Mouse (Mus musculus) neural tube, embryonic 13.5 days (tissue): ENCODE measurements at regions not wholly inside any gene's neighbourhood (a gene's known extent, or its start where the extent isn't known, plus 50 kb on each side); places are given as distances from the start of the nearest gene placed in this dataset.
A peak's percentile ranks its signal among the peaks of the same experiment; 100 is the strongest.

ENCODE experiments used
- ATAC-seq: fragments of 200-750 bp; cut with Nextera tagmentation; 2 replicates; pipeline ENCODE4 v1.8.0; 2017; ENCODE audit warnings: low read depth, mild to moderate bottlenecking, moderate TSS enrichment, moderate library complexity
- H3K27ac ChIP-seq: fragments of 300-500 bp; sonication (generic); replicated peaks from 2 replicates; pipeline ENCODE4 v1.5.1; 2015; ENCODE audit warnings: moderate library complexity, mild to moderate bottlenecking, inconsistent platforms
- H3K27me3 ChIP-seq: fragments of 300-500 bp; sonication (generic); 2 replicates; pipeline ENCODE4 v1.6.1; 2015; ENCODE audit warnings: mild to moderate bottlenecking, inconsistent platforms
- H3K36me3 ChIP-seq: fragments of 300-500 bp; sonication (generic); 2 replicates; pipeline ENCODE4 v1.6.1; 2015; ENCODE audit warnings: mild to moderate bottlenecking, inconsistent platforms
- H3K4me1 ChIP-seq: fragments of 300-500 bp; sonication (generic); replicated peaks from 2 replicates; pipeline ENCODE4 v1.6.1; 2015; ENCODE audit warnings: inconsistent platforms
- H3K4me2 ChIP-seq: fragments of 300-500 bp; sonication (generic); 2 replicates; pipeline ENCODE4 v1.6.1; 2015; ENCODE audit warnings: inconsistent platforms, mild to moderate bottlenecking, moderate library complexity
- H3K4me3 ChIP-seq: fragments of 300-500 bp; sonication (generic); 2 replicates; pipeline ENCODE4 v1.5.1; 2015; ENCODE audit warnings: mild to moderate bottlenecking, inconsistent platforms
- H3K9ac ChIP-seq: fragments of 300-500 bp; sonication (generic); 2 replicates; pipeline ENCODE4 v1.6.1; 2015; ENCODE audit warnings: moderate library complexity, mild to moderate bottlenecking, inconsistent platforms
- H3K9me3 ChIP-seq: fragments of 300-500 bp; sonication (generic); 2 replicates; pipeline ENCODE4 v1.6.1; 2016; ENCODE audit warnings: inconsistent platforms
- WGBS: fragments of 180-500 bp; shearing (Covaris S2); methylation state at CpG from one replicate; pipeline ENCODE4 v1.1.7; 2015; 5-methylcytosine and 5-hydroxymethylcytosine counted together

DNA sequence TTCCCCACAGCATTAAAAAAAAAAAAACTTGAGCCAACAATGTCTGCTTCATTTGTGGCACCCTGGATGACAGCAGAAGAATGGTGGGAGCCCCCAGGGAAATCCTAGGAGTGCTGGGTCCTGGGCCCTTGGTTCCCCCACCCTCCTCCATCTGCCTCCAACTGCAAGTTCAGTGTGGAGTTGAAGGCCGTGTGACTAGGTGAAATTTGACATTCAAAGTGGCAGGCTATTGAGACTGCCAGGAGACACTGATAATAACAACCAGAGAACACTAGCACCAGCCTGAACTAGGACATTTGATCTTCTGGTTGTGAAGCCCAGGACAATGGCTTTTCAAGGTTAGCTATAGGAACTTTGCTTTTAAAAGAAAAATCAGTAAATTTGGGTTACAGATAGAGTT lies 74.0 kb downstream of the Adamts15 start:
- Histone ChIP-seq H3K9me3 (no peaks in the 10 kb centered on the region), H3K4me3 (no peak overlapping the region), H3K27ac (no peak overlapping the region), H3K27me3 (no peaks in the 10 kb centered on the region), H3K9ac (no peak overlapping the region), H3K4me2 (no peak overlapping the region), H3K36me3 (no peaks in the 10 kb centered on the region), H3K4me1 (0 out of 2 replicates have a peak, but pooled peaks cover 2% of the 10 kb centered on the region)
- 54% methylated on average over 1 of the region's 1 CpGs for WGBS
- no peak for ATAC-seq

DNA sequence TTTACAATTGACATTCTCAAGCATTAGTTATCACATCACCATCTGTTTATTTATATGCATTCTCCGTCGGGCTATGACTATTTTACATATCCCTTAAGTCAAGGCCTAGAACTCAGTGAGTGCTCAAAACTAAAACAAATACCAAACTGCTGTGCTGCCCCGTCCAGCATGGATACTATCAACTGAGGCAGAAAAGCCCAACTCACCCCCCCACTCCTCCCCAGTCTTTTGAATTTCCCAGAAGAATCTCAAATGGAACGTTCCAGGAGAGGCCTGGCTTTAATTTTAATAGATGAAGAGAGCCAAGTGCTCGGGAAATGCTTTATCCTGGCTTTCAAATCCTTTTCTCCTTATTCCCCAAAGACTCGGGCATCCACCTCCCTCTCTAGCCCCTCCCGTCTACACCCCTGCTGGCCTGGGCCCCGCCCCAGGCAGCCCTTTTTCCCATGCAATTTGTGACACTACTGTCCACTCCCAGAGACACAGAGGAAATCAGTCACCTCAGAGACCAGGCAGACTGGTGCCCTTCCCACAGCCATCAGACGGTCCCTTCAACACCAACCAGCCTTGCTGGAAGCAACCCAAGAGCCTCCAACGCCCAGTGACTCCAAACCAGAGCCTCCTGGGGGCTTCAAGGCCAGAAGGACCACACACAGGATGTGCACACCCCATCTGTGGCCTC lies 76.5 kb downstream of the Adamts15 start:
- 69% methylated on average over 10 of the region's 10 CpGs for WGBS
- H3K4me2 ChIP-seq = no peak overlapping the region
- no peaks in the 10 kb centered on the region for H3K36me3 ChIP-seq
- no peak for ATAC-seq
- no peak overlapping the region for H3K4me3 ChIP-seq
- H3K9ac ChIP-seq = no peak overlapping the region
- no peaks in the 10 kb centered on the region for H3K9me3 ChIP-seq
- 0 out of 2 replicates have a peak, but pooled peaks cover 2% of the 10 kb centered on the region for H3K4me1 ChIP-seq
- no peak overlapping the region for H3K27ac ChIP-seq
- no peaks in the 10 kb centered on the region for H3K27me3 ChIP-seq

DNA sequence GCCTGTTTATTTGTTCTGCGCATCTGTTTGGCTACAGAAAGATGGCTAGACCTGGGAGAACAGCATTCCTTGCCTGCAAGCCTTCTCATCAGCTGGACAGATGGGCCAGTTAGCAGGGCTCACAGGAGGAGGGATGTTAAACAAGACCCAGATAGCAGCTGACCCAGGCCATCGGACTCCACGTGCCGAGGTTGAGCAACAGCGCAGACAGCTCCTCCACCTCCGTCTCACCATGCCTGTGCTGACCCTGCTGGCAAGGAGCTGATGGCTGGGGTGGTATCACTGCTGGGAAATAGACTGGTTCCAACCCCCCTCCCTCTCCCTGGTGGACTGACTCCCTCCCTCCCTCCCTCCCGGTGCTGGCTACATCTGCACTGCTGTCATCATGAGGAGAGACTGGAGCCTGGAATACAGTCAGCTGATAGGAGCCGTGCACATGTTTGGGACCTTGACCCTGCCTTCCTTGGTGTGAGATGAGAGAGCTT lies 78.1 kb downstream of the Adamts15 start:
- WGBS = 84% methylated on average over 8 of the region's 8 CpGs
- Histone ChIP-seq H3K9me3 (no peaks in the 10 kb centered on the region), H3K9ac (no peak overlapping the region), H3K27ac (no peak overlapping the region), H3K27me3 (no peaks in the 10 kb centered on the region), H3K4me3 (no peak overlapping the region), H3K4me2 (no peak overlapping the region), H3K36me3 (no peaks in the 10 kb centered on the region), H3K4me1 (0 out of 2 replicates have a peak, but pooled peaks cover 2% of the 10 kb centered on the region)
- ATAC-seq = no peak

DNA sequence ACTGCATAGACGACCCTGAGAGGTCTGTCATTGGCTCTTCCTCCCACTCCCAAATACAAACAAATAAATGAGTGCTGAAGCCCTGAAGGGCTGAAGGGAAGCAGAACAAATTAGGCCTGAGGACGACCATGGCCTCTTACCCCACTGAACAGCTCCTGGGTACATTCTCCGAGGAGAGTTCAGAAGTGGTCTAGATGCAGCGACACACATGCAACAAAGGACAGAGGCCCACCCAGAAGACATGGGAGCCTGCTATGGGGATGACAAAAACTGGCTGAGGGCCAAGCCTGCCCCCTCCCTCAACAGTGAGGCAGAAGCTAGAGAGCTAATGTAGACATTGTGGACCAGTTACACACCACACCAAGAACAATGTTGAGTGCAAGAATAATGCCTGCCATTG lies 87.3 kb downstream of the Adamts15 start:
- WGBS = 49% methylated on average over 4 of the region's 4 CpGs
- ATAC-seq = no peak

DNA sequence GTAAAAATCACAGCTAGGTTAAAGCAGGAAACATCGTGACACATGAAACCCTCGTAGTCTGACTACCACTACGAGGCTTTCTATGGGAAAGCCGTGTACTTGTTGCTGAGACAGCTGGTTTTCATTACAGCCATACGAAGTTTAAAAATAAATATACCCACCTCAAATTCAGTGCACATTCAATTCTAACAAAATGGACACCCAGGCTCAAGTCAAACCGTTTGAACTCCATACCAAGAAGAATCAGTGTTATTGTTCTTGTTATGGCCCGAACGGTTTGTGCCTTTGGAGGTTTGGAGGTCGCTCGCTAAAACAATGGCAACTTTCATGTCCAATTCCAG lies 87.7 kb downstream of the Adamts15 start:
- Histone ChIP-seq H3K27me3 (no peaks in the 10 kb centered on the region), H3K9ac (no peak overlapping the region), H3K4me1 (no peaks in the 10 kb centered on the region), H3K36me3 (no peaks in the 10 kb centered on the region), H3K9me3 (no peaks in the 10 kb centered on the region), H3K4me2 (no peak overlapping the region), H3K27ac (peak overlapping the region; percentile 33; the same call in 1 of the 2 replicates), H3K4me3 (no peak overlapping the region)
- no peak for ATAC-seq
- WGBS = 66% methylated on average over 10 of the region's 10 CpGs

More for the DNA sequence above, 87.3 kb downstream of the Adamts15 start:
- Histone ChIP-seq H3K36me3 (no peaks in the 10 kb centered on the region), H3K9me3 (no peaks in the 10 kb centered on the region), H3K4me1 (no peaks in the 10 kb centered on the region), H3K27ac (0 out of 2 replicates have a peak overlapping the region, but pooled peaks have one; percentile 33), H3K27me3 (no peaks in the 10 kb centered on the region), H3K9ac (no peak overlapping the region), H3K4me2 (no peak overlapping the region), H3K4me3 (no peak overlapping the region)

DNA sequence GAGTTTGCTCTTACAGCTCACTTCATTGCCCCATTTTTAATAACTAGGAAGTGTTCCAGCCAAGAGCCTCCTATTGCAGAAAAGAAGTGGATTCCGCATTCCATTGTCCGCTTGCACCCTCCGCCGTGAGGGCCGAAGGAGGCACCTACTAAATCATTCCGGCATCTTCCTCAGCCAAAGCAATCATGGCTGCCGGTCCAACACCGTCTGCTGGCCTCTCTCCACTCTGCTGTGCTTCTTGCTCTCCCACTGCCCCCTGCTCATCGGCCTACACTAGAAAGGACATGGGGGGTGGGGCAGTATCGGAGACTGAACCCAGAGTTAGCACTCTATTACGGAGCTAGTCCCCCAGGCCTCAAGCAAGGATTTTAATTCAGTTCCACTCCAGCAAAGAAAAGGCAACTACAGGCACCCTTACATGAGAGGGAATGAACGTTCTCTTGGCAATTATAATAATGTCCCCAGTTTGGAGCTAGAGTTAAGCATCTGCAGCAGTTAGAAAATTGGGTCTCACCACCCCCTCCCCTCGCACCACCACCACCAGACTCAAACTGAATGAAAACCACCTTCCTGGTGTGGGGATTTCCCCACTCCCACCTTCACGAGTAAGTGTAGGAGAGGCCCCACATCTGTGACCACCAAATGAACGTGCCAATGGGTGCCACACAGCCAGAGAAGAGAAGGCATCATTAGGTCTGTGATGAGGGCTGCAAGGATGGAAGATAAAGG lies 88.3 kb downstream of the Adamts15 start:
- no peak overlapping the region for H3K4me3 ChIP-seq
- H3K27me3 ChIP-seq = no peaks in the 10 kb centered on the region
- no peak overlapping the region for H3K4me2 ChIP-seq
- no peaks in the 10 kb centered on the region for H3K36me3 ChIP-seq
- H3K27ac ChIP-seq = peak overlapping the region; percentile 33; the same call in 1 of the 2 replicates
- 68% methylated on average over 15 of the region's 15 CpGs for WGBS
- H3K4me1 ChIP-seq = no peaks in the 10 kb centered on the region
- ATAC-seq = no peak
- H3K9ac ChIP-seq = no peak overlapping the region
- H3K9me3 ChIP-seq = no peaks in the 10 kb centered on the region

DNA sequence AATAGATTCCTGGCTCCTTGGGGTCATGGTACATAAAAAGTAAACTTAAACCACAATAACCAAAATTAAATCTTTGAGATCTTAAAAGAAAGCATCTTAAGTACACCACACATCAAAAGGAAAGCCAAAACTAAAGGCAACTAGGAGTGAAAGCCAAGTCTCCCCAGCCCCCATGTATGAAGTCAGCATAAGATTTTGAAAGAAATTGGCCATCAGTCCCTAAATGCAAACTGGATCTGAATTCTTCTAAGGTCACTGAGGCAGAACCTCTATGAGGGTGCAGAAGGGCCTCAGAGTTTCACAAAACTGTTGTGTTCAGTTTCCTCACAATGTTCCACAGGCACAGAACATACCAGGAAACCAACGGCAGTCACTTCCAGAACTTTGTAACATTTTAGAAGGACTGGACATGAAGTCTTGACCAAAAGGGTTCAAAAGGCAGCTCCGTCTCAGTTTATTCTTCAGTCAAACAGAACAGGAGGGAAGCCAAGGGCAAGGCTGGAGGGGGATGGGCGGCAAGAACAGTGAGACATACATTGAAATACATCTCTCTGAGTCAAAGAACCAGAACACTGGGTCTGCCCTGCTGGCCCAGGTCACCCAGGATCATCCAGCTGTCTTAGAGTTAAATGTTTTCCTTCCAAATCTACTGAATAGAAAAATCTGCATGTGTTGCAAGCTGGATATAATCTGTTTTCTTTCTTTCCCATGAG lies 92.9 kb downstream of the Adamts15 start:
- Histone ChIP-seq H3K9me3 (no peaks in the 10 kb centered on the region), H3K4me3 (no peak overlapping the region), H3K36me3 (no peaks in the 10 kb centered on the region), H3K27ac (no peak overlapping the region), H3K9ac (no peak overlapping the region), H3K27me3 (no peaks in the 10 kb centered on the region), H3K4me1 (no peaks in the 10 kb centered on the region), H3K4me2 (no peak overlapping the region)
- 80% methylated on average over 3 of the region's 3 CpGs for WGBS
- ATAC-seq = no peak

DNA sequence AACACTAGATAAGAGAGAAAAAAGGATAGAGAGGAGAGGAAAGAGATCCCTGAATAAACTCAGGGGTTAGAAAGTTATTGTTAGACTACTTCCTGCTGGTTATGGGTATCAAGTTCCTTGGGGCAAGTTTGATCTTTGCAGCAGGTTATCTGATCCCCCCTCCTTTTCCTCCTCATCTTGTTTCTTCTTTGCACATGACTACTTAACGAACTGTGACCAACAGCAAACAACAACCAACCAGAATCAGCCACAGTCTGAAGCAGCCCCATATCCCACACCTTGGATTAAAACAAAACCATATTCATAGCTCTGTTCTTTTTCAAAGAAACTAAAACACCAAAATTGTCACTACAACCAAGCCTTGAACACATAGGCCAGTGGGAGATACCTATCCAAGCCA lies 94.5 kb downstream of the Adamts15 start:
- Histone ChIP-seq H3K9ac (no peak overlapping the region), H3K9me3 (no peaks in the 10 kb centered on the region), H3K4me1 (no peaks in the 10 kb centered on the region), H3K27me3 (no peaks in the 10 kb centered on the region), H3K4me2 (no peak overlapping the region), H3K36me3 (no peaks in the 10 kb centered on the region), H3K27ac (no peak overlapping the region), H3K4me3 (no peak overlapping the region)
- ATAC-seq = no peak
- WGBS = 71% methylated on average over 1 of the region's 1 CpGs

DNA sequence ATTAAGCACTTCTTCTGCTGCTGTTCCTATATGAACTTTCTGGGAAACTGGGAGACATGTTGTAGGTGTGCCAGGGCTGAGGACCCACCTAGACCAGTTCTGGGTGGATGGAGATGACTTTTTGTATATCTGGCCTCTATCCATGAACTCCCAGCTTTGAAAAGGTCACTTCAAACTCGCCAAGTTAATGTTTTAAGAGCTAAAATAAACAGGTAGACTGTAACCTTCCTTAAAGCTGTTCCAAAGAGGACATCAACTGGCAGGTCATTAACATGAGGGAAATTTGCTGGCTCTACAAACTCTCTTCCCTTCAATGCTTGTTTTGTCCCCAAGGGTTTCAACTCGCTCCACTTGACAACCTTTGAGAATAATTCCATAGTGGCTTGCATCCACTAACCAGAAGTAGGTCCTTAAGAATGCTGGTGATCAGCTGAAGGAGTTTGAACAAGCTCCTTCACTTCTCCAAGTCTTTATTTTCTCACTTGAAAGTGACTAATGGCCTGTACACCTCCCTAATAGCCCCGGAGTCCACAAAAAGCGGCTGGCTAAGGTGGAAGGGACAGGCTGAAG lies 98.1 kb downstream of the Adamts15 start:
- H3K4me3 ChIP-seq = no peak overlapping the region
- H3K27me3 ChIP-seq = no peaks in the 10 kb centered on the region
- no peaks in the 10 kb centered on the region for H3K4me1 ChIP-seq
- ATAC-seq = no peak
- no peaks in the 10 kb centered on the region for H3K9me3 ChIP-seq
- no peak overlapping the region for H3K27ac ChIP-seq
- H3K4me2 ChIP-seq = no peak overlapping the region
- H3K9ac ChIP-seq = no peak overlapping the region
- 74% methylated on average over 4 of the region's 4 CpGs for WGBS
- H3K36me3 ChIP-seq = no peaks in the 10 kb centered on the region

DNA sequence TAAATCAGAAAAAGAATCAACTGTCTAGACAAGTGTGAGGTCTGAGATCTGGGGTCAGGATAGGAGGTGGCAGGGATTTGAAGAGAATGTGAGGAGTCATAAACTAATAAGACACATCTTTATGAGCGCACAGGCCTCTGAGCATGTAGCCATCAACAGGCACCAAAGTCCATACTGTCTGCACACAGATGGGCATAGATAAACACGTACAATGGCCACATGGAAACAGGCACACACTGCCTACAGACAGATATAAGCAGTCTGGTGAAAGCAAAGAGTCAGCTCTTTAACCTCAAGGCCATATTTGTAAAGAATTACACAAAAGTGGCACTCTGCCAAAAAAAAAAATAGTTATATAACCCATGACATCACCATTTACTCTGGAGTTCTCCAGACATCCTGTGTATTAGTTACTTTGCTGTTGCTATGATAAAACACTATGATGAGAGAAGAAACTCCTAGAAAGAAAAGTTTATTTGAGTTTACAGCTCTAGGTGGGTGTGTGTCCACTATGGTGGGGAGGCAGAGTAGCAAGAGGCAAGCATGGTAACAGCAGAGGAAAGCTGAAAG lies 101.4 kb downstream of the Adamts15 start:
- no peaks in the 10 kb centered on the region for H3K36me3 ChIP-seq
- no peak overlapping the region for H3K27ac ChIP-seq
- 52% methylated on average over 2 of the region's 2 CpGs for WGBS
- no peak overlapping the region for H3K9ac ChIP-seq
- no peaks in the 10 kb centered on the region for H3K27me3 ChIP-seq
- H3K4me1 ChIP-seq = no peaks in the 10 kb centered on the region
- H3K9me3 ChIP-seq = no peaks in the 10 kb centered on the region
- ATAC-seq = no peak
- H3K4me2 ChIP-seq = no peak overlapping the region
- H3K4me3 ChIP-seq = no peak overlapping the region

DNA sequence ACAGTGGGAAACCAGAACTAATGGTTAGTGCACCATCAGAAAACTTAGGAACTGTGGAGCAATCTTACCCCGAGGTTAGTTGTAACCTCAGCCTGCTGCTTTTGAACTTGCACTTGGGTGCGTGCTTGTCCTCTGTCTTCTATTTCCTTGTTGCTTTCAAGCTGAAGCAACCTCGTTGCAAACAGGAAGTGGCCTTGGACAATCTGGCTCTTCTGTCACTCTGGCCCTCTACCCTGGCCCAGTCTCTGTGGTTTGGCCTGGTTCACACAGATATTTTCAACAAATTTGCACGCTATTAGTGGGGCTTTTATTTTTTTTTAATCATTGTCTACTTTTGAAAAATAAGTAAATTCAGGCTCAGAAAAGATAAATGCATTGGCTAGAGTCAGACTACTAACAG lies 109.0 kb downstream of the Adamts15 start:
- WGBS = 66% methylated on average over 4 of the region's 4 CpGs
- Histone ChIP-seq H3K36me3 (no peaks in the 10 kb centered on the region), H3K4me3 (no peak overlapping the region), H3K27me3 (no peaks in the 10 kb centered on the region), H3K9ac (no peak overlapping the region), H3K4me1 (peaks cover 23% of the 10 kb centered on the region), H3K27ac (no peak overlapping the region), H3K4me2 (no peak overlapping the region), H3K9me3 (no peaks in the 10 kb centered on the region)
- ATAC-seq = no peak

DNA sequence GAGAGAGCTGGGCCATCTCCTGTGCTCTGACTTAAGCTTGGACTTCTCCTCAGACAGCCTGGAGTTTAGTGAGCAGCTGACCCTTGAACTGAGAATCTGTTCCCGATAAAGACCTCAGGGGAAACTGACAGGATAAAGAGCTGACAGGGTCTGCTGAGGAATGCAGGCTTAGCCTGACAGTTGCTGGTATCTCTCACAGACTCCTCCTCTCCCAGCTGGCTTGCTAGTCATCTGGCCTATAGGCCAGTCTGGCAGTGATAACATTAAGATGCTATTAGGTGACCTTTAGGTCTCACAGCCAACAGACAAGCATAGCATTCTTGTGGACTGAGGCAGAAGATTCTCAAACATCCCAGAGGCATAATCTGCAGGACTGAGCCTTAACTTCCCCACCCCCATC lies 111.4 kb downstream of the Adamts15 start:
- Histone ChIP-seq H3K27ac (no peak overlapping the region), H3K4me3 (no peak overlapping the region), H3K4me1 (peaks cover 23% of the 10 kb centered on the region), H3K4me2 (no peak overlapping the region), H3K9ac (no peak overlapping the region), H3K27me3 (no peaks in the 10 kb centered on the region), H3K36me3 (no peaks in the 10 kb centered on the region), H3K9me3 (no peaks in the 10 kb centered on the region)
- 4% methylated on average over 1 of the region's 1 CpGs for WGBS
- no peak for ATAC-seq
